Mouse (Mus musculus) midbrain, embryonic 11.5 days (tissue): ENCODE data around the gene Gsg1l. TPM values are rescaled to one million over a fixed set of nuclear protein-coding genes. Genes with fewer than 3 reads are reported as not detected.

Experiments
- ATAC-seq: fragments of 200-750 bp; cut with Nextera tagmentation; 2 replicates; pipeline ENCODE4 v1.8.0; 2017; ENCODE audit warnings: moderate TSS enrichment, moderate library complexity; ENCODE audit not compliant: low FRiP score
- DNase-seq: peaks from one replicate; pipeline ENCODE4 v3.0.0; 2015; ENCODE audit warnings: low spot score; ENCODE audit errors: missing footprints
- H3K27ac ChIP-seq: fragments of 300-500 bp; sonication (generic); 2 replicates; pipeline ENCODE4 v1.5.1; 2014; ENCODE audit warnings: low read depth, low read length
- H3K27me3 ChIP-seq: fragments of 300-500 bp; sonication (generic); 2 replicates; pipeline ENCODE4 v1.6.1; 2014; ENCODE audit warnings: mild to moderate bottlenecking, low read length, moderate library complexity, mixed read lengths; ENCODE audit not compliant: control insufficient read depth, insufficient read depth
- H3K36me3 ChIP-seq: fragments of 300-500 bp; sonication (generic); 2 replicates; pipeline ENCODE4 v1.6.1; 2014; ENCODE audit warnings: mild to moderate bottlenecking, low read length, moderate library complexity, mixed read lengths; ENCODE audit not compliant: control insufficient read depth, insufficient read depth
- H3K4me1 ChIP-seq: fragments of 300-500 bp; sonication (generic); 2 replicates; pipeline ENCODE4 v1.6.1; 2014; ENCODE audit warnings: low read length; ENCODE audit not compliant: control insufficient read depth, insufficient read depth
- H3K4me2 ChIP-seq: fragments of 300-500 bp; sonication (generic); 2 replicates; pipeline ENCODE4 v1.6.1; 2014; ENCODE audit warnings: mild to moderate bottlenecking, moderate library complexity
- H3K4me3 ChIP-seq: fragments of 300-500 bp; sonication (generic); 2 replicates; pipeline ENCODE4 v1.5.1; 2014; ENCODE audit warnings: low read depth, low read length
- H3K9ac ChIP-seq: fragments of 300-500 bp; sonication (generic); 2 replicates; pipeline ENCODE4 v1.6.1; 2014; ENCODE audit warnings: low read length
- H3K9me3 ChIP-seq: fragments of 300-500 bp; sonication (generic); 2 replicates; pipeline ENCODE4 v1.6.1; 2016; ENCODE audit warnings: low read length; ENCODE audit not compliant: control insufficient read depth
- WGBS: fragments of 180-500 bp; shearing (Covaris S2); extraction: QIAGEN DNeasy Blood & Tissue Kit; methylation state at CpG from one replicate; pipeline ENCODE4 v1.1.7; 2014; 5-methylcytosine and 5-hydroxymethylcytosine counted together
- polyA plus RNA-seq: library from polyadenylated mRNA; unstranded; fragments of >200 nt; fragmentation: Nextera tagmentation; extraction: Ambion mirVana; gene quantifications from 2 replicates; pipeline ENCODE4 v1.2.1, GENCODE M21; 2014

The Gsg1l gene
- polyA plus RNA-seq, 1 experiment from 2014 or later: 2.1 TPM

DNA sequence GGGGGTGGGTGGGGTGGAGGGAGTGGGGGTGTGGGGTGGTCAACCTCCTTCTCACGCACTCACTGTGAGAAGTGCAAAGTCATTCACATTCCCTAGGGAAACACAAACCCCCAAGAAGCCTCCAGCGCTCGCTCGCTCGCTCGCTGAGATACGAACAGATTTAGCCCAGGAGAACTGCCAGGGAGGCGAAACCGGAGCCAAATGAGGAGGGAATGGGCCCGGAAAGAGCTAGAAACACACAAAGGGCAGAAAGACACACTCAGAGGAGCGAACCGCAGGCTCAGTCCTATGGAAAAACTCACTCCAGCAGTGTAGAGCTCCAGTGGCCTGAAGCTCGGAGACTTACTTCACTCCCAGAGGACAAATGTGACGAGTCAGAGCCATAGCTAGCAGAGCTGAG lies 15.4 kb downstream of the Gsg1l start:
- DNase-seq: no peak

DNA sequence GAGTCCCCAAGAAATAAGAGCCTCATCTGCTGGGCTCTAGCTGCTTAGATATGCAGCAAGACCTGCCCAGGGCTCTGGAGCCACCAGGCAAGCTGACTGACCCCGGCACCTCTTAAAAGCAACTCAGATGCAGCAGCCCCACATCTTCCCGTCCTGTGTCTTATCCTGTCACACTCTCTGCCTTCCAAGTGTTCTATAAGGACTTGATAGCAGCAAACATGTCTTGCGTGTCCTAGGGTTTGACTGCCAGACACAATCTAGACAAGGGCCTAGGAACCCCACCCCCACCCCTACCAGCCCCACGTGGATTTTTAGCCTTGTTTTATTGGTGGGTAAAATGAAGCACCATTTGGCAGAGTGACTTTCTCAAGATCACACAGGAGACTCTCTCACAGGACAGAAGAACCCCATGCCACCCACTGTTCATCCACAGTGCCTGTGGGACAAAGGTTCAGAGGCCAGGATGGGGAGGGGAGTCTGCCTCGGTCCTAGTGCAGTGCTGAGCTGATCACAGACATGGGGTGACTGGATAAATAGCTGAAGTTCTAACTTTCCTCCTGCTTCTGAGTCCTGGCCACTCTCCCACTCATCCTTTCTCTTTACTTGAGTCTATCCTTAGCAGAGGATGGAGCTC lies 16.9 kb downstream of the Gsg1l start:
- H3K9me3 ChIP-seq: no peaks in the 10 kb centered on the region; the same call in 1 of the 2 replicates
- no peaks in the 10 kb centered on the region for H3K36me3 ChIP-seq
- no peak overlapping the region for H3K4me2 ChIP-seq
- no peak overlapping the region for H3K9ac ChIP-seq
- H3K4me1 ChIP-seq: no peaks in the 10 kb centered on the region
- DNase-seq (no peak), ATAC-seq (no peak)
- no peak overlapping the region for H3K4me3 ChIP-seq
- H3K27ac ChIP-seq: no peak overlapping the region
- no peaks in the 10 kb centered on the region for H3K27me3 ChIP-seq
- 75% methylated on average over 5 of the region's 5 CpGs for WGBS

More for the DNA sequence above, 15.4 kb downstream of the Gsg1l start:
- Histone ChIP-seq H3K9ac (no peak overlapping the region), H3K36me3 (no peaks in the 10 kb centered on the region), H3K9me3 (no peaks in the 10 kb centered on the region; the same call in 1 of the 2 replicates), H3K27ac (no peak overlapping the region), H3K4me1 (no peaks in the 10 kb centered on the region), H3K4me2 (no peak overlapping the region), H3K27me3 (no peaks in the 10 kb centered on the region), H3K4me3 (no peak overlapping the region)
- no peak for ATAC-seq
- WGBS: 76% methylated on average over 14 of the region's 14 CpGs

DNA sequence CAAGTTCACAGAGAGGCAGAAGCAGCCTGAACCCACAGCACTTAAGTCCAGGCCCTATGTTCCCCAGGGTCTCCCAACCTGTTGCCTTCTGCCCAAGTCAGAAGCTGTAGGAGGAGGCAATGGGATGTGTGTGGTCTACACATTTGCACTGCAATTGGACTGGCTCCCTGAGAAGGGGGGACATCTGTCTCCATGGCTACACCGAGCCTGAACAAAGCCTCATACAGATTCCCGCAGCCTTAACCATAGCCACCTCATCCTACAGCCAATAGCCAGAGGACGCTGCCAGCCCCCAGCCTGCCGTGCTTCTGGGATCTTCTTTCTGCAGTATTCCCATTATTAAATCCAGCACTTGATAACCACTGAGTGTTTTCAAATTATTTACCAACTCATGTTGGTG lies 20.0 kb downstream of the Gsg1l start:
- ATAC-seq (0 out of 2 replicates have a peak, but pooled peaks have one; percentile 24), DNase-seq (no peak)
- Histone ChIP-seq H3K4me1 (peaks cover 3% of the 10 kb centered on the region; the same call in 1 of the 2 replicates), H3K9ac (no peak overlapping the region), H3K36me3 (no peaks in the 10 kb centered on the region), H3K4me2 (no peak overlapping the region), H3K4me3 (no peak overlapping the region), H3K27ac (no peak overlapping the region), H3K9me3 (no peaks in the 10 kb centered on the region), H3K27me3 (no peaks in the 10 kb centered on the region)
- WGBS: 54% methylated on average over 4 of the region's 4 CpGs

DNA sequence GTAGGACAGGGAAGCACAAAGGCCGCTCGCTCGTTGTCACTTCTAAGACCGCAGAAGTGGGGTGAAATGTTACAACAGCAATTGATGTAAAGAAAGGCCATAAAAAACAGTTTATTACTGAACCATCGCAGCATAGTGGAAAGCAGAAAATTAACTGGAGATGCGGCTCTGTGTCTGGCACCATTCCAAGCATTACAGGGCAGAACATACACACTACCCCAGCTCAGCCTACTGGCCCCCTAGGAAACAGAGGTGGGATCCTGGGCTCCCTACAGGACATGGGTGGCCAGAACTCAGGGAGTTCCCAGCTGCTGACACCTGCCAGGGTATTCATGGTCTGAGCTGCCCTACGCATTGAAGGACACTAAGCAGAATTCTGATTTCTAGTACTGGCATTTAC lies 23.3 kb downstream of the Gsg1l start:
- Histone ChIP-seq H3K27me3 (no peaks in the 10 kb centered on the region), H3K9ac (no peak overlapping the region), H3K4me3 (no peak overlapping the region), H3K27ac (no peak overlapping the region), H3K9me3 (no peaks in the 10 kb centered on the region), H3K36me3 (no peaks in the 10 kb centered on the region), H3K4me2 (no peak overlapping the region), H3K4me1 (peaks cover 5% of the 10 kb centered on the region; the same call in 1 of the 2 replicates)
- no peak for DNase-seq
- WGBS: 74% methylated on average over 7 of the region's 7 CpGs
- no peak for ATAC-seq

DNA sequence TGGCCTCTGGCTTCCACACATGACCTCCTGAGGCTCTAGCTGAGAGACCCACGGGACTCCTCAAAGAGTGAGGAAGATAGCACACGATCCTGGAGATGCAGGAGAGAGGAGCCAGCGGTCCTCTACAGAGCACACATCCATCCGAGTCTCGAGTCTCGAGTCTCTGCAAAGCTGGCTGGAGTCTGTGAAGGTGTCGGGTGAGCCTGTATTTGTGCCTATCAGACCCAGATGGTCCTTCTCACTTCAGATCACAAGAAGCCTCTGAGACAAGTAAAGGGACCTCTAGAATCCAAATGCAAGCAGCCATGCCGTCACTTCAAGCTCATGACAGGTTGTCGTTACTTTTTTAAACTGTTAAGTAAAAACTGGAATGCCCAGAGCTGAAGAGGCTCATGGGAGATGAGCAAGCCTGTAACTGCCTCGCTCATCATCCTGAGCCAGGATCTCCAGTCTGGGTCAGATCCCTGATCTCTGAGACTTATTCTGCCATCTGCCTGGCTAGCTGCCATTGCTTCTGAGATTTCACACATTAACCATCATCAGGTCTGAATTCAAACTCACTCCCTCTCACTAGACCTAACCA lies 24.8 kb downstream of the Gsg1l start:
- WGBS: 83% methylated on average over 10 of the region's 10 CpGs
- no peaks in the 10 kb centered on the region for H3K27me3 ChIP-seq
- H3K9ac ChIP-seq: no peak overlapping the region
- DNase-seq (no peak), ATAC-seq (no peak)
- no peak overlapping the region for H3K4me3 ChIP-seq
- H3K4me1 ChIP-seq: peaks cover 5% of the 10 kb centered on the region; the same call in 1 of the 2 replicates
- H3K27ac ChIP-seq: no peak overlapping the region
- no peaks in the 10 kb centered on the region for H3K9me3 ChIP-seq
- H3K36me3 ChIP-seq: no peaks in the 10 kb centered on the region
- H3K4me2 ChIP-seq: no peak overlapping the region

DNA sequence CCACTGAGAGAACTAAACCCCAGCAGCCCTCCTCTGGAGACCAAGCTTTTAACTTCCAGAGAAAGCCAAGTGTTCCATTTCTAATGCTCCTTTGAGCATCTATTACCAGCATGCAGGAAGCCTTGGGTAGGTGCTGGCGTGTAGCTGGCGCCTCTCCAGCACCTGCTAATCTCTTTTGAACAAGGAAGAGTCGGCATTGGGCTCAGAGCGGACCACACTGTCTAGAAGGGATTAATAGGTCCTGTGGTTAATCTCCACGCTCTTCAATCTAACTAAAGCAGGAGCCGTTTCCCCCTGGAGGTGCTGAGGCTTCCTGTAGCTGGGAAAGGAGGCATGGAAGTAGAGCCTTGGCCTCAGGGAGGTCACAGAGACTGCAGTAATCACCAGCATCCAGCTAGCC lies 27.6 kb downstream of the Gsg1l start:
- Histone ChIP-seq H3K4me2 (no peak overlapping the region), H3K4me3 (no peak overlapping the region), H3K9me3 (no peaks in the 10 kb centered on the region), H3K27me3 (no peaks in the 10 kb centered on the region), H3K9ac (no peak overlapping the region), H3K27ac (no peak overlapping the region), H3K36me3 (no peaks in the 10 kb centered on the region), H3K4me1 (peaks cover 5% of the 10 kb centered on the region; the same call in 1 of the 2 replicates)
- no peak for DNase-seq
- 24% methylated on average over 6 of the region's 6 CpGs for WGBS
- ATAC-seq: no peak

DNA sequence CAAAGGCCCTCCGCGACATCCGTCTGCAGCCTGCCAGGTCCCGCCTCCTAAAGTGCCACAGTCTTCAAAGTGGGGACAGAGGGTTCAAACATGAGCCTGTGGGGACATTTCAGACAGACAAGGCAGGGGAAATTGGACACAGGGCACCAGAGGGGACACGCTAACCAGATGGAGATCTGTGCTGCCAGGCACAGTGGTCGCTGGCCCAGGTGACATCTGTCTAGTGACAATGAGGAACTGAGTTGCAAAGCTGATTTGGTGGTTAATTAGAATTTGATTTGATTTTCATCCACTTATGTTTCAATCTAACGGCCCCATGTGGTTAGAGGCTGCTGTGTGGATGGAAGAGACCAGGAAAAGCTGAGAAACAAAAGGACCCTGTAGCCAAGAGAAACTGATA lies 28.6 kb downstream of the Gsg1l start:
- ATAC-seq (no peak), DNase-seq (no peak)
- WGBS: 84% methylated on average over 7 of the region's 7 CpGs
- no peaks in the 10 kb centered on the region for H3K36me3 ChIP-seq
- no peak overlapping the region for H3K9ac ChIP-seq
- H3K4me1 ChIP-seq: peaks cover 2% of the 10 kb centered on the region; the same call in 1 of the 2 replicates
- H3K9me3 ChIP-seq: no peaks in the 10 kb centered on the region
- no peak overlapping the region for H3K27ac ChIP-seq
- no peak overlapping the region for H3K4me3 ChIP-seq
- H3K27me3 ChIP-seq: no peaks in the 10 kb centered on the region
- H3K4me2 ChIP-seq: no peak overlapping the region

DNA sequence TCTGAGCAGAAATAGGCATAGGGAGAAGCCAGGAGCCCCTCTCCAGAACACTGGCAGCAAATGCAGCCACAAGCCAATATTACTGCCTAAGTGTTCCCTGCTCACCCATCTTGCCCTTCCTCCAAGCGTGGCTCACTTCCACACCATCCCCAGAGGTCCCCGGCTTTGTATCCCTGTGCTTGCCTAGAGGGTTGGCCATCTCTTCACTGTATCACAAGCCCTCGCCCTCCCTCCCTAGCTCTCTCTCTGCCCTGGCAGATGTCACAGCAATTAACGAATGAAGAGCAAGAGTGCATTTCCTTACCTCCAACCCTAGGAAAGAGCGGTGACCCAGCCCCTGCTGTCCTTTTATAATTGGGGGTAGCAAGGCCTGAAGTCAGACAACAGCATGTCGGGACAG lies 30.3 kb downstream of the Gsg1l start:
- no peaks in the 10 kb centered on the region for H3K36me3 ChIP-seq
- no peak overlapping the region for H3K4me2 ChIP-seq
- WGBS: 55% methylated on average over 6 of the region's 6 CpGs
- no peaks in the 10 kb centered on the region for H3K9me3 ChIP-seq
- peaks cover 2% of the 10 kb centered on the region; the same call in 1 of the 2 replicates for H3K4me1 ChIP-seq
- no peak overlapping the region for H3K27ac ChIP-seq
- H3K9ac ChIP-seq: no peak overlapping the region
- ATAC-seq (no peak), DNase-seq (no peak)
- H3K27me3 ChIP-seq: no peaks in the 10 kb centered on the region
- H3K4me3 ChIP-seq: no peak overlapping the region

DNA sequence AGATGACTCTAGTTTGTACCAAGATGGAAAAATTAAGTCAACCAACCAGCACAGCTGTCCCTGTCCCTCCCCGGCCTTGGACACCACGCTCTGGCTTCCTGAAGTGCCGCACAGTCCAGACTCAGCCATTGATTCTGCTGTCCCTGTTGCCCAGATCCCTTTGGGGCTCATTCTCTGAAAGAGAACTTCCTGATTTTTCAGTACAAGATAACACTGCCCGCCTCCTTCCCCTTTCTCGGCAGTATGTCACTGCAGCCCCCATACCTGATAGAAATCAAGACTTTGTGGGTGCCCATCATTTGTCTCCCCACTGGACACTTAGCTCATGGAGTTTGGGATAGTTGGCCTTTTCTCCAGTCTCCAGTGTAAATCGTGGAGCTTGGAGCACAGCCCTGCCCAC lies 37.1 kb downstream of the Gsg1l start:
- no peak overlapping the region for H3K4me3 ChIP-seq
- WGBS: 93% methylated on average over 6 of the region's 6 CpGs
- ATAC-seq (no peak), DNase-seq (no peak)
- H3K4me1 ChIP-seq: no peaks in the 10 kb centered on the region
- H3K27me3 ChIP-seq: no peaks in the 10 kb centered on the region
- no peaks in the 10 kb centered on the region for H3K36me3 ChIP-seq
- H3K27ac ChIP-seq: no peak overlapping the region
- H3K9ac ChIP-seq: no peak overlapping the region
- H3K4me2 ChIP-seq: no peak overlapping the region
- no peaks in the 10 kb centered on the region for H3K9me3 ChIP-seq
